Mouse (Mus musculus) G1E (cell line): ENCODE measurements at regions not wholly inside any gene's neighbourhood (a gene's known extent, or its start where the extent isn't known, plus 50 kb on each side); places are given as distances from the start of the nearest gene placed in this dataset.

Source experiments
- CTCF ChIP-seq: IDR thresholded peaks from 2 replicates; pipeline ENCODE4 v1.5.1; 2012; ENCODE audit warnings: low read depth, low read length, inconsistent platforms, mixed read lengths
- GATA1 ChIP-seq: IDR thresholded peaks from 2 replicates; pipeline ENCODE4 v1.6.1; 2012; ENCODE audit warnings: borderline replicate concordance, low read length, inconsistent platforms, mixed read lengths
- GATA2 ChIP-seq: IDR thresholded peaks from 2 replicates; pipeline ENCODE4 v1.6.1; 2012; ENCODE audit warnings: low read depth, low read length, inconsistent platforms, borderline replicate concordance
- POLR2AphosphoS5 ChIP-seq: IDR thresholded peaks from 2 replicates; pipeline ENCODE4 v1.6.1; 2012; ENCODE audit warnings: low read depth, low read length, inconsistent platforms; ENCODE audit not compliant: insufficient replicate concordance
- TAL1 ChIP-seq: conservative IDR thresholded peaks from 2 replicates; pipeline ENCODE4 v1.6.1; 2012; ENCODE audit warnings: low read depth, low read length, inconsistent platforms, mixed read lengths

GRCm38 (mm10) chr9:24903706-24904105, 129.6 kb upstream of the Tbx20 start:
- TF ChIP-seq CTCF (no peak), TAL1 (no peak), POLR2AphosphoS5 (no peak), GATA1 (no peak), GATA2 (no peak)
